In genomic region chr1:77964656-77965335, GRCm38 (mm10) we compare ENCODE assay signal across 14 mouse cellular contexts.
DNase-seq lines count a peak whose midpoint lies in the region; ATAC-seq and TF ChIP-seq lines count a peak whose summit lies in the region.
"Had no signal": no experiment of that assay in that cellular context is flagged by ENCODE, and none has a peak within 500 bp of the region (broad histone marks: within the 10 kb centered on the region; RNA-seq: fewer than 3 reads in every experiment).

No protein-coding gene starts in this region.

- H3K9me3 ChIP-seq in heart, embryonic 11.5 days (replicated peaks; ENCODE audit: control insufficient read depth, low read length), result no peaks in the 10 kb centered on the region
- H3K9me3 ChIP-seq in midbrain, postnatal 0 days (ENCODE audit: low read length), result no peaks in the 10 kb centered on the region
- H3K9me3 ChIP-seq in midbrain, embryonic 16.5 days (replicated peaks; ENCODE audit: control insufficient read depth, low read length, poor library complexity, severe bottlenecking), result no peaks in the 10 kb centered on the region
- no peaks in the 10 kb centered on the region for H3K9me3 ChIP-seq in limb, embryonic 14.5 days (ENCODE audit: control insufficient read depth, low read length)
- H3K9me3 ChIP-seq: hindbrain, embryonic 15.5 days; lung, embryonic 15.5 days; neural tube, embryonic 15.5 days; stomach, embryonic 15.5 days had no signal

- H3K4me2 ChIP-seq in heart, embryonic 11.5 days, result no peak overlapping the region
- no peak overlapping the region for H3K4me2 ChIP-seq in midbrain, postnatal 0 days (ENCODE audit: low read depth, low read length, poor library complexity, severe bottlenecking)
- H3K4me2 ChIP-seq in midbrain, embryonic 16.5 days (ENCODE audit: low read length), result no peak overlapping the region
- no peak overlapping the region for H3K4me2 ChIP-seq in limb, embryonic 14.5 days (replicated peaks; ENCODE audit: low read depth, low read length, severe bottlenecking)
- H3K4me2 ChIP-seq: hindbrain, embryonic 15.5 days; lung, embryonic 15.5 days; midbrain, embryonic 11.5 days; neural tube, embryonic 15.5 days; stomach, embryonic 15.5 days had no signal

- no peak overlapping the region for H3K4me3 ChIP-seq in heart, embryonic 11.5 days (ENCODE audit: low read depth, low read length)
- no peak overlapping the region for H3K4me3 ChIP-seq in midbrain, postnatal 0 days (ENCODE audit: low read depth, low read length)
- H3K4me3 ChIP-seq in midbrain, embryonic 16.5 days (ENCODE audit: low read depth, low read length), result no peak overlapping the region
- H3K4me3 ChIP-seq in limb, embryonic 14.5 days (replicated peaks; ENCODE audit: low read length), result no peak overlapping the region
- H3K4me3 ChIP-seq: hindbrain, embryonic 15.5 days; lung, embryonic 15.5 days; neural tube, embryonic 15.5 days; stomach, embryonic 15.5 days had no signal

- DNase-seq in heart, adult 18-20 months, result peak; percentile 53 to 58
- DNase-seq in midbrain, postnatal 0 days (ENCODE audit: low spot score), result peak; percentile 78
- peak; percentile 76 to 79 for DNase-seq in heart, postnatal 10 days
- peak; percentile 62 for DNase-seq in limb, embryonic 14.5 days (ENCODE audit: low spot score)
- no peak for DNase-seq in layer of hippocampus, postnatal 10 days (ENCODE audit: low spot score in 2 of 2)
- DNase-seq: right cerebral cortex, postnatal 25 days had no signal

- ATAC-seq in heart, embryonic 11.5 days (replicated peaks; ENCODE audit: insufficient number of reproducible peaks, low FRiP score, low TSS enrichment), result no peak
- ATAC-seq in midbrain, postnatal 0 days (ENCODE audit: low FRiP score), result no peak
- ATAC-seq in midbrain, embryonic 16.5 days, result no peak
- peak; percentile 62 for ATAC-seq in limb, embryonic 14.5 days (ENCODE audit: low FRiP score, low read depth)
- ATAC-seq in monocyte, adult 5-6 weeks (replicated peaks; ENCODE audit: insufficient number of reproducible peaks, low FRiP score, low TSS enrichment, poor library complexity, severe bottlenecking), result no peak

- H3K27ac ChIP-seq in heart, embryonic 11.5 days (ENCODE audit: low read depth, low read length), result no peak overlapping the region
- H3K27ac ChIP-seq in midbrain, postnatal 0 days (ENCODE audit: low read depth, low read length), result no peak overlapping the region
- H3K27ac ChIP-seq in midbrain, embryonic 16.5 days (ENCODE audit: low read length), result no peak overlapping the region
- H3K27ac ChIP-seq in limb, embryonic 14.5 days (replicated peaks; ENCODE audit: low read depth, low read length), result no peak overlapping the region
- H3K27ac ChIP-seq: hindbrain, embryonic 15.5 days; lung, embryonic 15.5 days; neural tube, embryonic 15.5 days; stomach, embryonic 15.5 days had no signal

- TF ChIP-seq CTCF in midbrain, postnatal 0 days (IDR thresholded peaks at IDR 0.05), result no peak

- H3K36me3 ChIP-seq in heart, embryonic 11.5 days (ENCODE audit: control insufficient read depth, insufficient read depth, low read length), result no peaks in the 10 kb centered on the region
- H3K36me3 ChIP-seq in midbrain, postnatal 0 days (ENCODE audit: insufficient read depth, low read length), result no peaks in the 10 kb centered on the region
- no peaks in the 10 kb centered on the region for H3K36me3 ChIP-seq in midbrain, embryonic 16.5 days (ENCODE audit: control insufficient read depth, insufficient read depth, low read length)
- H3K36me3 ChIP-seq in limb, embryonic 14.5 days (ENCODE audit: control insufficient read depth, insufficient read depth, low read length), result no peaks in the 10 kb centered on the region
- H3K36me3 ChIP-seq: hindbrain, embryonic 15.5 days; lung, embryonic 15.5 days; neural tube, embryonic 15.5 days; stomach, embryonic 15.5 days had no signal

- WGBS in heart, embryonic 11.5 days (ENCODE audit: insufficient replicate concordance), result 45% methylated on average over 3 of the region's 3 CpGs
- WGBS in midbrain, postnatal 0 days, result 54% methylated on average over 3 of the region's 3 CpGs
- 52% methylated on average over 3 of the region's 3 CpGs for WGBS in midbrain, embryonic 16.5 days
- 10% methylated on average over 3 of the region's 3 CpGs for WGBS in limb, embryonic 14.5 days

- no peak overlapping the region for H3K9ac ChIP-seq in heart, embryonic 11.5 days (ENCODE audit: low read depth, low read length)
- no peak overlapping the region for H3K9ac ChIP-seq in midbrain, postnatal 0 days (replicated peaks; ENCODE audit: low read length, poor library complexity, severe bottlenecking)
- H3K9ac ChIP-seq in midbrain, embryonic 16.5 days (ENCODE audit: low read depth, low read length), result no peak overlapping the region
- no peak overlapping the region for H3K9ac ChIP-seq in limb, embryonic 14.5 days (ENCODE audit: low read depth, low read length, severe bottlenecking)
- H3K9ac ChIP-seq: hindbrain, embryonic 15.5 days; lung, embryonic 15.5 days; neural tube, embryonic 15.5 days; stomach, embryonic 15.5 days had no signal

- no peaks in the 10 kb centered on the region for H3K27me3 ChIP-seq in heart, embryonic 11.5 days (ENCODE audit: control insufficient read depth, insufficient read depth, low read length)
- no peaks in the 10 kb centered on the region for H3K27me3 ChIP-seq in midbrain, postnatal 0 days (ENCODE audit: insufficient read depth, low read length)
- no peaks in the 10 kb centered on the region for H3K27me3 ChIP-seq in midbrain, embryonic 16.5 days (ENCODE audit: control insufficient read depth, insufficient read depth, low read depth, low read length)
- H3K27me3 ChIP-seq in limb, embryonic 14.5 days (ENCODE audit: control insufficient read depth, insufficient read depth, low read length), result no peaks in the 10 kb centered on the region
- H3K27me3 ChIP-seq: hindbrain, embryonic 15.5 days; lung, embryonic 15.5 days; neural tube, embryonic 15.5 days; stomach, embryonic 15.5 days had no signal

- intact Hi-C loops in heart, postnatal 10 days (cut with DNase I), result no loop called here

- H3K4me1 ChIP-seq in heart, embryonic 11.5 days (ENCODE audit: control insufficient read depth, insufficient read depth, low read length), result no peaks in the 10 kb centered on the region
- H3K4me1 ChIP-seq in midbrain, postnatal 0 days (ENCODE audit: insufficient read depth, low read length), result no peaks in the 10 kb centered on the region
- H3K4me1 ChIP-seq in midbrain, embryonic 16.5 days (ENCODE audit: control insufficient read depth, insufficient read depth, low read length), result no peaks in the 10 kb centered on the region
- H3K4me1 ChIP-seq in limb, embryonic 14.5 days (ENCODE audit: control insufficient read depth, insufficient read depth, low read length), result peaks cover 9% of the 10 kb centered on the region; the same call in 1 of the 2 replicates
- H3K4me1 ChIP-seq: hindbrain, embryonic 15.5 days; lung, embryonic 15.5 days; neural tube, embryonic 15.5 days; stomach, embryonic 15.5 days had no signal

- TF ChIP-seq POLR2A in limb, embryonic 14.5 days (IDR thresholded peaks at IDR 0.05; ENCODE audit: borderline replicate concordance, extremely low read depth, insufficient read depth, insufficient read length), result no peak

Comparison
In these comparisons a context has a peak if more than half of its experiments do, and no peak if none do; other contexts are left out.
1. DNase-seq: peak in heart, adult 18-20 months (2 of 2), midbrain, postnatal 0 days (single experiment), heart, postnatal 10 days (2 of 2) and limb, embryonic 14.5 days (single experiment); none in layer of hippocampus, postnatal 10 days (0 of 2).